Mouse (Mus musculus): ENCODE data around the gene Krt76. TPM values are rescaled to one million over a fixed set of nuclear protein-coding genes. Genes with fewer than 3 reads are reported as not detected.

Gene Krt76
- total RNA-seq (2023) = not detected

DNA sequence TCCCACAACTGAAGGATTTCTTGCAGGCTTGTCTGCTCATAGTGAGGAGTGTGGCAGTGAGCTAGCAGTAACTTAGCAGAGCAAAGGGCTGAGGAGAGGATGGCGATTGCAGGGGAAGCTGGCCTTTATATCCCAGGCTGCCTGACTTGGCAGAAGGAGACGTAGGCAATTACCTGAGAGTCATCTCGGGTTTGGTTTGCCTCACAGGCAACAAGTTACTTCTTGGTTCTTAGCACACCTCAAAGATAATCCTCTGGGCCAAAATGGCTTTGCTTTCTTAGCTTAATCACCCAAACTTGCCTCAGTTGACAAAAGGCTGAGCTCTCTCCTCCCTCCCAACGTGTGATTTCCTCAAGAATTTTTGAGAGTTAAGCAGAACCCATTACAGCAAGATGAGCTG is at the start of gene Krt76:
TSS of gene Krt76 (minus strand) at position 101 of the 400 bp plus-strand sequence.

DNA sequence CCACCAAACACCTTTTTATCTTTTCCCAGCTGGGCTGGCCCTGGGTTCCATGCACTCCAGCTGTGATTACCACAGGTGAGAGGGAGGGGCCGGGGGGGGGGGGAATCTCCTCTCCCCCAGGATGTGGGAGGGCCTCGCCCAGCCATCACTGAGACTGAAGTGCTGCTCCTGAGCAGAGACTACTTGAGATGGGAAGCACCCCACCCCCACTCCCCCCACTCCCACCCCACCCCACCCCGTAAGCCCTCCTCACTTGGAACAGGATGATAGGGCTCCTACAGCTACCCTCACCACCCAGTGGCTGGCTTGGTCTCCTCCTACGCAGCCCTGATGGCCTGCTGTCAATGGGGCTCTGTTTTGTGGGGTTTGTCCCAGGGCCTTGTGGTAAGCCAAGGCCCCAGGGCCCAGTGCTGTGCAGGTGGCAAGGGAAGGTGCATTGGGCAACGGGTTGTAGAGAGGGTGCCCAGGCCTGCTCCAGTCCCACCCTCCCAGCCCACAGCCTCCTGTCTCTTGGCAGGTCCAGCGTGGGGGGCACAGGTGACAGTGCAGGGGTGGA is 47.6 kb upstream of the Krt76 start, which contains the start of gene Krt79:
TSS of gene Krt79 (minus strand) at position 51 of the 556 bp plus-strand sequence.

DNA sequence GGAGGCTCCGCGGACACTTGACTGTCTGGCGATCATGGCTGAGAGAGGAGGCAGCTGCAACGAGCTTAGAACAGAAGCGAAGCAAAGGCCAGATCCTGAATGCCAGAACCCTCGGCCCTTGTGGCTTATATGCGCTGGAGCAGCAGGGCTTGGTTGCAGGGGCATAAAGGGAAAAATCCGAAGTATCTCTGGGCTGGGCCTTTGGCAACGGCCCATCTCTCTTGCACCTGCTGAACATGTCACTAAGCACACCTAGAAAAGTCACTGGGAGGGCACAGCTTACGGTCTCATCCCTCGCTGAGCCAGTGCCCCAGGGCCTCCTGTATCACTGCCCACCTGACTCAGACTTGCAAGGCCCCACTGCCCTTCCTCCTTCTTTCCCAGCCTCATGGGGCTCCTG is 31.9 kb upstream of the Krt76 start, which contains the start of gene Krt4:
TSS of gene Krt4 (minus strand) at position 101 of the 400 bp plus-strand sequence.

DNA sequence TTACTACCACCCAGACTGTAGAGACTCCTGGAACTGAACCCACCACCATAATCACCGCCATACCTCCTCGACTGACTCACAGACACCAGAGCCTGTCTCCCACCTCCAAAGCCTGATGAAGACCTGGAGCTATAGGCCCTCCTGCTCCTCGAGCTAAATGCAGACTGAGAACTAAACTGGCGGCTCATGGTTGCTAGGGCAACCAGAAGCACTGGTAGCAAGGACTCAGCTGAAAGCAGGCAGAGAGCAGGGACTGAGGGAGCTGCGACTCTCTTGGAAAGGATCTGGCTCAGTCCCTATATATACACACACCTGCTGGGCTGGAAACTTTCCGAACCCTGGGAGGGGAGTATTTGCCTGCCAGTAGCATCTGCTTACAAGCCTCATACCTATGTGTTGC is 23.3 kb downstream of the Krt76 start, which contains the start of gene Krt77:
TSS of gene Krt77 (minus strand) at position 275 of the 400 bp plus-strand sequence.

DNA sequence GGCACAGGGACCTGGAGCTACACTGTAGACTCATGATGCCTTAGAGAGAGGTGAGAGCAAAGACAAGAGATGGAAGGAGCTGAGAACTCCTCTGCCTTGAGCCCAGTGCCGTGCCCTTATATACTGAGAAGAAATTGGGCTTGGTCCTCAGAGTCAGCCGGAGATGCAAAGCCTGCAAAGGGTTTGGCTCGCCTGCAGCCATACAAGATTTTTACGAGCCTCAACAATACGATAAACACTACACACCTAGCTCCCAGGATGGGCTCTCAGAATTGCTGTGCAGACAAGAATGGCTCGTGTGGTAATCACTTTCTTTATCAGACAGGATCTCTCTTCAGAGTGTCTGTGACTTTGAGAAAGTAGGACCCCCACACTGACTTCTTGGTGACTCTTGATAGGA is 42.0 kb downstream of the Krt76 start, which contains the start of gene Krt1:
TSS of gene Krt1 (minus strand) at position 101 of the 400 bp plus-strand sequence.

Other genes starting within 250 kb of the Krt76 start
- gene Gm5478, start 245.5 kb downstream of the Krt76 start, total RNA-seq (2023) = not detected
- gene Krt6b, start 212.6 kb downstream of the Krt76 start, total RNA-seq (2023) = not detected
- gene Krt6a, start 198.6 kb downstream of the Krt76 start, total RNA-seq (2023) = not detected
- not detected for gene Krt5, start 180.0 kb downstream of the Krt76 start, total RNA-seq (2023)
- not detected for gene Krt71, start 149.8 kb downstream of the Krt76 start, total RNA-seq (2023)
- not detected for gene Krt72, start 106.5 kb downstream of the Krt76 start, total RNA-seq (2023)
- gene Krt73, start 90.6 kb downstream of the Krt76 start, total RNA-seq (2023) = not detected
- not detected for gene Krt2, start 74.8 kb downstream of the Krt76 start, total RNA-seq (2023)
- not detected for gene Krt1, start 42.1 kb downstream of the Krt76 start, total RNA-seq (2023)
- gene Krt77, start 23.2 kb downstream of the Krt76 start, total RNA-seq (2023) = not detected
- gene Krt4, start 31.8 kb upstream of the Krt76 start, total RNA-seq (2023) = 0.26 TPM
- not detected for gene Krt79, start 47.4 kb upstream of the Krt76 start, total RNA-seq (2023)
- gene Krt78, start 61.4 kb upstream of the Krt76 start, total RNA-seq (2023) = not detected
- gene Krt8, start 111.6 kb upstream of the Krt76 start, total RNA-seq (2023) = not detected
- not detected for gene Krt18, start 135.3 kb upstream of the Krt76 start, total RNA-seq (2023)
- gene Eif4b, start 180.9 kb upstream of the Krt76 start, total RNA-seq (2023) = 235 TPM
- 2.1 TPM for gene Tns2, start 207.5 kb upstream of the Krt76 start, total RNA-seq (2023)
- 36.0 TPM for gene Spryd3, start 243.3 kb upstream of the Krt76 start, total RNA-seq (2023)